9 mouse cellular contexts compared by ENCODE assay signal in the genomic region with DNA sequence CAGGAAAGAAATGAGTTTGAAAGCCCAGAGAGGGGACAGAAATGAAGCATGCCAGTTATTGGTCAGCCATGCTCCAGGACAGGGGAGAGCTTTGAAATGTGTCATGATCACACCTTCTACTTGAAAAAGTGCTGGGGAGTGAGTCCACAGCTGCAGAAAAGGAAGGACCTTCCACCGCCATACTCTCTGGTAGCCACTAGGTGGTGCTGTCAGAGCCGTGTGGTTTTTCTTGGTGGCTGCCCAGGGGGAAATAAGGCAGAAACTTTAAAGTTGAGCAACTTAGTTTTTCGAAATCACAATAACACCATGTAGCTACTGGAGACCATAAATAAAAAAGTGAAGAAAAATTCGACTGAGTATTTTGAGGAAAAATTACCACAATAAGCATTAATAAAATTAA. TPM values are rescaled to one million over a fixed set of nuclear protein-coding genes. Genes with fewer than 3 reads are reported as not detected.
DNase-seq lines count a peak whose midpoint lies in the region; ATAC-seq and TF ChIP-seq lines count a peak whose summit lies in the region.
"Had no signal": no experiment of that assay in that cellular context is flagged by ENCODE, and none has a peak within 500 bp of the region (broad histone marks: within the 10 kb centered on the region; RNA-seq: fewer than 3 reads in every experiment).

No protein-coding gene starts in this region.

- no peak overlapping the region for H3K4me3 ChIP-seq in heart, embryonic 11.5 days (ENCODE audit: low read depth, low read length)
- H3K4me3 ChIP-seq in thymus, adult 2 months (ENCODE audit: control insufficient read depth, insufficient read depth, low read length), result no peak overlapping the region
- H3K4me3 ChIP-seq: limb, embryonic 15.5 days had no signal

- no peaks in the 10 kb centered on the region for H3K4me1 ChIP-seq in heart, embryonic 11.5 days (ENCODE audit: control insufficient read depth, insufficient read depth, low read length)
- no peaks in the 10 kb centered on the region for H3K4me1 ChIP-seq in thymus, adult 2 months (replicated peaks; ENCODE audit: control insufficient read depth, insufficient read depth, low read length)

- no peak overlapping the region for H3K4me2 ChIP-seq in heart, embryonic 11.5 days
- H3K4me2 ChIP-seq: limb, embryonic 15.5 days had no signal

- DNase-seq in heart, adult 8-10 months (ENCODE audit: low spot score), result peak; percentile 3
- peak; percentile 20 for DNase-seq in thymus, adult 2 months
- DNase-seq in thymus, adult 18-20 months, result no peak
- peak; percentile 52 to 57 for DNase-seq in cerebellum, postnatal 14 days
- DNase-seq in lung, postnatal 25 days (ENCODE audit: low spot score), result peak; percentile 21
- DNase-seq in thymus, postnatal 4 days, result peak; percentile 44

- 16% methylated on average over 4 of the region's 4 CpGs for WGBS in heart, embryonic 11.5 days (ENCODE audit: insufficient replicate concordance)
- 6% methylated on average over 4 of the region's 4 CpGs for WGBS in thymus, adult 2 months

- no peaks in the 10 kb centered on the region for H3K36me3 ChIP-seq in heart, embryonic 11.5 days (ENCODE audit: control insufficient read depth, insufficient read depth, low read length)
- H3K36me3 ChIP-seq in thymus, adult 2 months (ENCODE audit: control insufficient read depth, insufficient read depth, low read length), result no peaks in the 10 kb centered on the region
- H3K36me3 ChIP-seq: limb, embryonic 15.5 days had no signal

- no peaks in the 10 kb centered on the region for H3K9me3 ChIP-seq in heart, embryonic 11.5 days (replicated peaks; ENCODE audit: control insufficient read depth, low read length)
- H3K9me3 ChIP-seq: limb, embryonic 15.5 days had no signal

- no peak for ATAC-seq in heart, embryonic 11.5 days (replicated peaks; ENCODE audit: insufficient number of reproducible peaks, low FRiP score, low TSS enrichment)
- ATAC-seq in hematopoietic stem cell, adult 5-6 weeks (replicated peaks in 1 of 2; ENCODE audit: insufficient read depth in 1 of 2, low FRiP score in 2 of 2, low TSS enrichment in 1 of 2, low read depth in 1 of 2, poor library complexity in 2 of 2, severe bottlenecking in 2 of 2), result peak; percentile 94

- H3K27ac ChIP-seq in heart, embryonic 11.5 days (ENCODE audit: low read depth, low read length), result no peak overlapping the region
- no peak overlapping the region for H3K27ac ChIP-seq in thymus, adult 2 months (ENCODE audit: control insufficient read depth, insufficient read depth, low read length)
- H3K27ac ChIP-seq: limb, embryonic 15.5 days had no signal

- TF ChIP-seq CTCF in thymus, adult 2 months (IDR thresholded peaks at IDR 0.05; ENCODE audit: borderline replicate concordance, control insufficient read depth, extremely low read depth, insufficient read depth, low read length, poor library complexity), result peak; percentile 55; the same call in 1 of the 2 replicates

- H3K27me3 ChIP-seq in heart, embryonic 11.5 days (ENCODE audit: control insufficient read depth, insufficient read depth, low read length), result no peaks in the 10 kb centered on the region
- H3K27me3 ChIP-seq in thymus, adult 2 months (ENCODE audit: control insufficient read depth, insufficient read depth, low read length), result no peaks in the 10 kb centered on the region

- TF ChIP-seq POLR2A in thymus, adult 2 months (IDR thresholded peaks at IDR 0.05; ENCODE audit: control insufficient read depth, extremely low read depth, insufficient read depth, low read length, poor library complexity), result no peak

- H3K9ac ChIP-seq in heart, embryonic 11.5 days (ENCODE audit: low read depth, low read length), result no peak overlapping the region
- H3K9ac ChIP-seq: limb, embryonic 15.5 days had no signal

RNA-seq across cellular contexts. Expression of a gene that starts 3.0 kb away (rescaled TPM):
- total RNA-seq in heart, adult 8-10 months (2022), result not detected
- 0.16 TPM in 1 of 2 replicates, not detected in the other for polyA plus RNA-seq in heart, embryonic 11.5 days (2014; fragmentation: Nextera tagmentation; extraction: Ambion mirVana)
- polyA plus RNA-seq in thymus, adult 2 months (2012; rRNA removed), result 0.11 TPM in 1 of 2 replicates, not detected in the other
- total RNA-seq in hematopoietic stem cell, adult 5-6 weeks (2017), result not detected in 2 replicates

Comparison
In these comparisons a context has a peak if more than half of its experiments do, and no peak if none do; other contexts are left out.
1. DNase-seq: peak in heart, adult 8-10 months (single experiment), thymus, adult 2 months (single experiment), cerebellum, postnatal 14 days (2 of 2), lung, postnatal 25 days (single experiment) and thymus, postnatal 4 days (single experiment); none in thymus, adult 18-20 months (0 of 2).